Mouse (Mus musculus) monocyte, adult 5-6 weeks (primary cell): ENCODE data around the gene Capn7. TPM values are rescaled to one million over a fixed set of nuclear protein-coding genes. Genes with fewer than 3 reads are reported as not detected.

ENCODE experiments used
- ATAC-seq: fragments of 153-309, 156-312 bp; replicated peaks from 2 replicates; pipeline ENCODE4 v1.8.0; 2017; ENCODE audit warnings: mild to moderate bottlenecking; ENCODE audit not compliant: low TSS enrichment, insufficient number of reproducible peaks, severe bottlenecking, poor library complexity, low FRiP score
- total RNA-seq: library from RNA; stranded (forward); fragments of 200-1000, 200-491, 200-594 nt; gene quantifications from 3 replicates; pipeline ENCODE4 v1.2.3, GENCODE M21; 2017

Capn7 gene
- total RNA-seq, 1 experiment from 2014 or later = 73.5 TPM

DNA sequence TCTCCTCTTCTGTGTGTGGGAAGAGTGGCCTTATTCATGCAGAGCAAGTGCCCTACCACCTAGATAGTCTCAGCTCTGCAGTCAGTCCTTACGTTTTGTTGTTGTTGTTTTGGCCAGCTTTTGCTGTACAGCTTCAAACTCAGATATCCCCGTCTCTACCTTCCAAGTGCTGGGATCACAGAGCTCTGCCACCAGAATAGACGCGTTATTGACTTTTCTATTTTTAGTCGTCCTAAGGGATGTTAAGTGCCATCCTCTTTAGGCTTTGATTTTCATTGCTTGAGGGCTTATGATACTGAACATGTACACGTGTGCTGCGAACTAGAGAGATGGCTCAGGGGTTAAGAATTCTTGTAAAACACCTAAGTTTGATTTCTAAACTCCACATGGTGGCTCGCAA, 6.8 kb downstream of the Capn7 start:
- ATAC-seq = no peak

DNA sequence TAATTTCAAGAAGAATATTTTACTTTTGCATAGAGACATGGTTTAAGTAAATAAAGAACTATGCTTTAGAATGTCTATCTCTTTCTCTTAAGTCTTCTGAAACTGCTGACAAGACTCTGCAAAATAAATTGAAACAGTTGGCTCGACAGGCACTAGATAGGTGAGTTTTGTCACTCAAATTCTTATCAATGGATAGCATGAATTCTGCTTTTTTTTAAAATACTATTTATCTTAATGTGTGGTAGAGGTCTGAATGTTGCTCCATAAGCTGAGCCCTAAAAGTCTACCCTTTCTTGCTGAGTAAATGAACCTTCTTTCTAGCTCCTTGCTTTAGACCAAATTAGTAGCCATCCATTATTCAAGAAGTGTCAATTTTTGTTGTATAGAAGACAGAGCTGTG, 8.9 kb downstream of the Capn7 start:
- no peak for ATAC-seq

DNA sequence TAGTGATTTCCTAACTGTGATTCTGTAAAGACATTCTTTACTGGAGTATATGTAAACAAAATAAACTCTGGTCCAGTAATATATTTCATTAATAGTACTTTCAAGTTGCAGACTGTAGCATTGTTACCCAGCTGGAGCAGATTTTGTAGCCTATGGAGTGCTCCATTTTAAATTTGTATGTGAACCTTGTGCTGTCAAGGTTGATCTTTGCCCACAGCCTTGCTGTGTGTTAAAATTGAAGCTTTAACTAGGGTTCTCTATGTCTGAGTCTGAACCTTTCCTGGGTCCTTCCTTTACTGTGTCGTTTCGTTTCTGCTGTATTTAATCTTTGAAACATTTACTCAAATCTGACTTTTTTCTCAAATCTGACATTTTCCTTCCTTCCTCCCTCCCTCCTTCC, 25.8 kb downstream of the Capn7 start:
- no peak for ATAC-seq

DNA sequence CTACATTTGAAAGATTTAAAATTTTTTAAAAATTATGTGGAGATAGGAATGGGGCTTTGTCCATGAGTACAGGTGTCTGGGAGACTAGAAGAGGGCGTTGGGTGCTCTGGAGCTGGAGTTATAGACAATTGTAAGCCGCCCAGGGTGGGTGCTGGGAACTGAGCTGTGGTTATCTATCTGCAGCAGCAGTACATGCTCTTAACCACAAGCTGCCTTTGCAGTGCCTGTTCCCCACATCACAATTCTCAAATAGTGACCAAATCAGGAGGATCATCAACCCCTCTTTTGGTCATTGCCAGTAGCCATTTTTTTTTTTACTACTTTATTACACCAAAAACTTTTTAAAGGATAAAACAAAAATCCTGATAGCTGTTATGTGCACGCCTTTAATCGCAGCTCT, 28.2 kb downstream of the Capn7 start:
- ATAC-seq = no peak

DNA sequence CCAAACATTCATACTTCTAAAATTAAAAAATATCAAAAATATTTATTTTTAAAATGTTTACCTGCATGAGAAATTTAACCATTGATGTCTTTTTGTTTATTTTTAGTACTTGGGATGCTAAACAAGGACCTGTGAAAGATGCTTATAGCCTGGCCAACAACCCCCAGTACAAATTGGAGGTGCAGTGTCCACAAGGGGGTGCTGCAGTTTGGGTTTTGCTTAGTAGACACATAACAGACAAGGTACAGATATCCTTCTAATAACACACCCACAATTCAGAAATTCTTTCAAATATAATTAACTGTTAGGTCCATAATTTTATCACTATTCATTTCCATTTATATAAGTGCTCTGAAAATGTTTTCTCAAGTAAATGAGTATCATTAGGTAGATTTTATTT, 28.9 kb downstream of the Capn7 start:
- peak; percentile 68; the same call in 1 of the 2 replicates for ATAC-seq

DNA sequence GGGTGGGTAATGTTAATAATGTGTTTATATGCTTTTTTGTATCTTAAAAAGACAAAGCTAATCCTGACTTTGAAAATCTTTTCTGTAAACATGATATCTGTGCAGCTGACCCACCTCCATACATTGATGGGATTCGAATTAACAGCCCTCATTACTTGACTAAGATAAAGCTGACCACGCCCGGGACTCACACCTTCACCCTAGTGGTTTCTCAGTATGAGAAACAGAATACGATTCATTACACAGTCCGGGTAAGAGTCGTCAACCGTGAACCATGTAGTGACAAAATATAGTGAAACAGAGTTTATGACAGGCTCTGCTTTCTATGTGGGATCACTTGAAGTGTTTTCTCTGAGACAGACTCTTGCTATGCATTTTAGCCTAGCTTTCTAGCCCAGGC, 31.5 kb downstream of the Capn7 start:
- no peak for ATAC-seq

DNA sequence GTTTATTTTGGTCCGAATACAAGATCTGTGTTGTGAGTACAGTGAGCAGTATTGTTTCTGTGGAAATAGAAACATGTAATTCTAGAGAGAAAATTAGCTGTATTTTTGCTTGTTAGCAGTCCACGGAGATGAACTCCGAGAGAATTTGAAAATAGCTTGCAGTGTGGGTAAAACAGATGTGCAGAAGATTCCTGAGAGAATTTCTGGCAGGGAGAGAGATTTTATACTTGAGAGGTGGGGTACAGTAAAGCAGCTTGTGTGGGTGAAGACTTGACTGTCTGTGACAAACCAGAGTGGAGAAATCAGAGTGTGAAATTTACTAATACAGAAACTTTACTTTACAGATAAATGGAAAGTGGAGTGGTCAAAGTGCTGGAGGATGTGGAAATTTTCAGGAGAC, 32.9 kb downstream of the Capn7 start:
- no peak for ATAC-seq

DNA sequence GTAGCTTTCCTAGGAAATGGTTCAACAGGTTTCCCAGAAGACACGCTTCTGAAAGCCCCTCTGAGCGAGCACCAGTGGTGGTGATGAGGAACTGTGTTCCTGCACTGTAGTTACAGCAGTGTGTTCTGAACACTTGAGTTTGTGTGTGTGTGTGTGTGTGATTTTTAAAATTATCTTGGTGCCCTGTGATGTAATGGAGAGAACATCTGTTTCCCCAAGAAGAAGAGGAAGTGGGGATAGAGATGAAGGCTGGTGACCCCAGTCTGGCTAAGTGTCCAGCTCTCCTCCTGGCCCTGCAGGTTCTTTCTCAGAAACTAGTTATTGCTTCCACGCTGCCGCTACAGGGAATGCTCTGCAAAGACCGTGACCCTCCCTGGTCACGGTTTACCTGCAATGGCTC, 38.0 kb downstream of the Capn7 start:
- no peak for ATAC-seq

DNA sequence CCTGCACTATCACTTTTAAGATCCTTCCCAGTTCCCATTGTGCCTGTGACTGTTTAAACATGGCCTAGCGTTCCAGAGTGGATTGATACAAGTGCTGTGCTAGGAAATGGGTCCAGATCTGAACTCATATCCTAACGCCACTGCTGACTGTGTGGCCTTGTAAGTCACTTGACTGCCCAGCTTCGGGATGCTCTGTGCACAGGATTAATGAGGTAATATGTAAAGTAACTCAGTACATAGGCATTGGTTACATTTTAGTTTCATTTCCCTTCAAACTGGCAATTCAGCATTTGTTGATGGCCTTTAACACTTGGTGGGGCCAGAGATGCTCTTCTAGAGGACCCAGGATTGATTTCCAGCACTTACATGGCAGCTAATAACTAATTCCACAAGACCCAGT, 39.9 kb downstream of the Capn7 start:
- ATAC-seq = peak; percentile 40; the same call in 1 of the 2 replicates

DNA sequence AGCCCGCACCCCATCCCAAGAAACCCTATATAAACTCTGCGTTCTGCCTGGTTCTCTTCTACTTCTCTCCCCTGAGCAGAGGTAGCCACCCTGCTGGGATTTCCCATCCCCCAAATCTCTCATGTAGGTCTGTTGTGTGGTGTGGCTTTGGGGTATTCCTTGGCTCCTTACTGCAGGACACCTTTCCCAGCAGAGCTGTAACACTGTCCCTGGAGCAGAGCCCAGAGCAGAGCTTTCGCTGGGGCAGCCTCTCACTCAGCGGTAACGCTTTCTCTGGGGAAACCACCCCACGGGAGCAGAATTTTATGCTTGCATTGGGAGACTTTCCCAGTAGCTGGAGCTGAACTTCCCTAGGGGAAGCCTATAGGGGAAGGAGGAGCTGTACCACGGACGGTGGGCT, 45.8 kb downstream of the Capn7 start:
- no peak for ATAC-seq

DNA sequence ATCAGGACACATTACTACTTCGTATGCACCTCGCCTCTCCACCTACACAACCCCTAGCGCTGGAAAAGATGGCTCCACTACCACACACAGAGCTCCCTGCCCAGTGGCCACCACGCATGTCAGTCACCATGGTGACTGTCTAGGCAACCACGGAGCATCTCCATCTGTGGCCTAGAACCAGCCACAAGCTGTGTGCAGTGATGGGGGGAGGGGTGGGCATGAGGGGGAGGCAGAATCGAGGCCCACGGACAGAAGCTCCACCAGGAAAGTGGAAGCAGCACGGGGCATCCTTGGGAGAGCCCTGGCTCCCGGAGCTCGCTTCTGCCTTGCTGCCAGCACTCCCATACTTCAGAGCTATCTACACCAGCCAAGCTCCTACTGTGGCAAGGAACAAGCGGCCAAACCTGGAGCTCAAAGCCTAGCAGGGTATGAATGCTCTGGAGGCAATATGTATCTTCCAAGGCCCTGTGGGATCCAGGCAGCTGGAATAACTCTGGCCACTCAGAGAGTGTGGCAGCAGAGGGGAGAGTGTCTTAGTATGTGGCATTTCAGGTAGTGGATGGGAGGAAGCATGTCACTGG, 47.1 kb downstream of the Capn7 start:
- ATAC-seq = no peak

DNA sequence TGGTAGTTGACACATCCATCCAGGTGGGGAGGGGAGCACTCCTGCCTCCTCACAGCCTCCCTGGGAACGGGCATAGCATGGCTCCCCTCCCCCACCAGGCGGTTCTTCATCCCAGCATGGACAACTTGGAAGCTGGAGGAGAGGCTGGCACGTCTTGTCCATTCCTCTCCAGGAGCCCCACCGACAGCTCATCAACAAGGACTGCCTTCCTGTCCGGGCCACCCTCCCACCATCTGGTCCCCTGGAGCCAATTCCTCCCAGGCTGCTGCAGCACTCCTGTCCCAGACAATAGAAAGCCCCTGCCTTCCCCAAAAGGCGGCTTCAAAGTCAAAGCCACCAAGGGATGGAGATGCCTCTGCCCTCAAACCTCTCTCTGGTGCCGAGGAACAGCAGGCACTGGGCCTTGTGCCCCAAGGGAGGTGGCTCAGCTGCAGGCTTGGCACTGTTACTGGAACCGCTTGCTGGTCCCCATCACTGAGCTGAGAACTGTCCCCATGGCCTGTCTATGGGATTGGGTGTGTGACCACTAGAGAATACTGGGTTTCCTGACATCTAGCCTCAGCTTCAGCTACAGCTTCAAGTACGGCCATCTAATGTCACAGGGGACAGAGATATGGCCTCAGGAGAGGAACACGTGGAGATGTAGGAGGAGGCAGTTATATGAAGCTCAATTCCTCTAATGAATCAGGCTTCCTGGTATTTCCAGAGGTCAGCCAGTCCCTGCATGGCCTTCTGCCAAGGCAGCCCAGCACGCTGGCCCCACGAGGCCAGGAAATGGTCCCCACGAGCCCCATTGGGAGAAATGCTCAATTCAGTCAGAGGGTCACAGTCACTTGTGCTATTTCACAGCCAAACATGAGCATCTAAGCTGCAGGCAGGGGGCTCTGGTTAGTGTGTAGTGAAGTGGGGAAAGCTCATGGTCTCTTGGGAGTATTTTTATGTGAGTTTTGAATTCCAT, 48.2 kb downstream of the Capn7 start:
- ATAC-seq = no peak

DNA sequence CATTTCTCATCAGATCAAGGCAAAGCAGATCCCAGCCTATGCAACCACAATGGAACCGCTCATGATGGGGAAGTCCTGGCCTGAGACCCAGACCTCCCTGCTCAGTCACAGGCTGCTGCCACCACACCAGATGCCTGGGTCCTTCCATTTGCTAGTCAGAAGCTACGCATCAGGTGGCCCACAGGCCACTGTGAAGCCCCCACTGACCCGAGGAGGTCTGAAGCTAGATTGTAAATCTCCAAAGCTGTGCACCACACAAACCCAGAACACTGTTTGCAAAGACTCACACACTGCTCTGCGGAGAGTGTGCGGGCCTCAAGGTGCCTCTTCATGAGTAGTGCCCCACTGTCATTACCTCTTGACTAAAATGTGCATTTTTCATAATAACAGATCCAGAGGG, 49.0 kb downstream of the Capn7 start:
- no peak for ATAC-seq

DNA sequence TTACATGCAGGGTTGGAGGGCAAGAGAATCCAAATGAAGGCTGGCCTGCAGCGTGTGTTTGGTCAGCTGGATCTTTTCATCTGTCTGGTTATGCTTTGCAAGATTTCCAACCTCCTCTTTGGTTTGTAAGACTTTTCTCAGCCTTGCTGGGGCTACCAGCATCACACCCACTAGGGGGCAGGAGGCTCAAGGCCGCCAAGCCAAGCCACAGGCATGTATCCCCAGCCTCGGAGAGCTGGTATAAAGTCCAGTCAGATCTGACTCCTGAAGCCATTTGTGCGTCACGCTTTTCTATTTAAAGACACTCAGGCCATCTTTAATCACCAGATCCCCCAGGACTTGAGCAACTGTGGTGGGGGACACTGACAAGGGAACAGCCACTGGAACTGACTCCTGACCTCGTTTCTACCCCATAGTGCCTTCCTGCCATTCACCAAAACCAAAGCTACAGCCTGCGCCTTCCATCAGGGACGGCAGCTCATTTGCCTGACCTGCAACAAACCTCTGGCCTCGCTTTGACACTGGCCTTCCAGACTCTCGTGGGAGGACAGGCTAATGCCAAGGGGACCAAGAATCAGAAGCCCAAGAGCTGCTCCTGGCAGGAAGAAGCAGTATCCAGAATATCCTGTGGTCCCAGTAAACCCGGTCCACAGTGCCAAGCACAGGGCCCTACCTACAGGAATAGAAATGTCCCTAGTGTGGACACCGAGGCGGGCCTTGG, 49.7 kb downstream of the Capn7 start:
- ATAC-seq = peak; percentile 55; the same call in 1 of the 2 replicates

DNA sequence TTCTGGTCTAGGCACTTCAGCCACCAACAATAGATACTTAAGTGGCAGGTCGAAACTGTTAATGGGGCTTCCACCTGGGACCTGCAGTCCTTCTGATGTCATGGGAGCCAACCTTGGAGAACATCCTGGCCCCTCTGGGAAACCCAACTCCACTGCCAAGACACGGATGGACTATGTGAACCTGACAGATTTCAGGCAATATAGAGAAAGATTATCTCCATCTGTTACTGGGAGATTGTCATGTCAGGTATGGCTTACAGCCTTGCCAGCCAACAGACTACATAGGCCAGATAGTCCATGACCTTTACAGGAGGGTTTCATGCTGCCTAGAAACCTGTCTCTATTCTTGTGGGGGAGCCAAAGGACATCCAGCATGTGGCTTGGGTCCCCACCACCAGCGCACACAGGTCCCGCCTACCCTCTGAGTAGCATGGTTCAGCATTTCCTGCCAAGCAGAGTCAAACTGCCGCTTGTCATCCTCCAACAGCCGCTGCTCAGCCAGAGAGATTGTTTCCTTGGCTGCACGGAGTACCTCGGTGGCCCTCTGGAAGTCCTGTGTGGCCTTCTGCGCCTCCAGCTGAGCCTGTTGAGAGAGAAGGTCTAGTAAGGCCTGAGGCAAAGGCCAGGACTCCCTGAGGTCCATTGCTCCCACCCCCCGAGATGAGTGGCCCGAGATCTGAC, 51.0 kb downstream of the Capn7 start:
- no peak for ATAC-seq

DNA sequence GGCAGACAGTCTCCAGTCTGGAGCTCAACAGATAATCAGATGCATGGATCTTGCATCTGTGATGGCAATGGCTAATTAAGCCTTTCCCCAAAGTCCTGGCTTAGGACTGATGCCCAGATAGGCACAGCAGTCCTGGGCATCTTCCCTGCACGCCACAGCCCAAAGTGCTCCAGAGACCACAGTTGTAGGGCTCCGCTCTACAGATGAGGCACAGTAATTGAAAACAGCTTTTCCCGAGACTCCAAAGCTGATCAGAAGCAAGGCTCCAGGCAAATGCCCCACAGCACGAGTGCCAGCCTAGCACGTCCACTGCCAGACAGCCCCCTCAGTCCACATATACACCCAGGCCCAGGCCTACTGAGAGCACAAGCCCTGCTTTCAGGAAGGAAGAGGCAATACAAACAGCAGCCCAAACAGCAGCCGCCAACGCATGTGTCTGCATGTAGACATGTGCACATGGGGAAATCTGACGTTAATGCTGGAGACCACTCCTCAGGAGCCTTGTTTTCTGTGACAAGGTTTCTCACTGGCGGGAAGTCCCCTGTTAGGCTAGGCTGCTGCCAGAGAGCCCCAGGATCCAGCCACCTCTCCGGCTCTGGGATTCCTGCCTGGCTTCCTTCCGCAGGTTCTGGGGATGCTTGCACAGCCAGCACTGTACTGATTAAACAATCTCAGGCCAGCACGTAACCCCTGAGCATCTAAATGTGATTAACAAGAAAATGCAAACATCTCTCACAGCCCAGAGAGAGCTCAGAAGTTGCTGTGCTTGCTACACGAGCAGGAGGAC, 51.8 kb downstream of the Capn7 start:
- no peak for ATAC-seq

DNA sequence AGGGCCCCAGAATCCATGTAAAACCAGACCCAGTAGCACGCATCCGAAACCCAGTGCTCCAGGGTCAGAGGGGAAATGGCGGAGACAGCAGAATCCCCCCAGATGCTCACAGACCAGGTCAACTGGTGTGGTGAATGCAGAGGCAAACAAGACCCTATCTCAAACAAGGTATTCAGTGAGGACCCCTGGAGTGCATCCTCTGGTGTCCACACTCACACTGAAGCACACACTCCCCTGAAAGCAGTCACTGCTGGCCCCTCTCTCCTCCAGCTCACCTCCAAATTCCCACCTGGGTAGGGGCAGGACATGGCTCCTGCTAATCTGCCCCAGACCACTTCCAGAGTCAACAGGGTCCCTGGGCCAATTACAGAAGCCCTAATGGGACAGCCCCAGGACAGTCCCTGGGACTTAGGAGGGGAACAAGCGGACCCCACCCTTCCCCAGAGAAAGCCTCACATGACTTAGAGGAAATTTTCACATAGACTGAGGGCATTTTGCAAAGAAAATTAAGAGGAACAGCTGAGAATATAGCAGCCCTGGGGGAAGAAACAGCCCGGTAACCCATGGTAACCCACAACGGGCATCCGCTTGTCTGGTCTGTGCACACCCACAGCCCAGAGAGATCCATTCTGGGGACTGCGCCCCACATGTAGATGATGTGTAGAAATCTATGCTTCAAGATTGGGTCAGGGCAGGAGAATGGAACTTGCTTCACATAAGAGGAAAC, 53.1 kb downstream of the Capn7 start:
- ATAC-seq = peak; percentile 78

DNA sequence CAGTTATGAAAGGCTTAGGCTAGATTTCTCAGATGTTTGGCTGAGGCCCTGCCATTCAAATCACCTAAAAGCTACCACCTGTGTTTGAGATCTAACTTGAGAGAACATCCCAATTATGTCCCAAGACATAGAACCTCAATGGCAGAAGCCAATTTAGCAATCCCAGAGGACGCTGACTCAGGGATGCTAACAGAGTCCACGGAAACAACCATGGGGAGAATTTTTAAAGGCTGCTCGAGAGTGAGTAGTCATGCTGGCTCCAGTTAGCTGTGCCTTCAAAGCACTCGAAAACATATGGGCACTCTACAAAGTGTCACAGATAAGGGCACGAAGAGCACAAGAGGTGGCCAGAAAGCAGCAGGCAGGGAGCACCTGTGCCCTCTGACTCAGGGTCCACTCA, 55.9 kb downstream of the Capn7 start:
- ATAC-seq = no peak
